Comparison of ENCODE assay signal across 14 mouse cellular contexts in genomic region chr11:113767285-113767684, GRCm38 (mm10). TPM values are rescaled to one million over a fixed set of nuclear protein-coding genes. Genes with fewer than 3 reads are reported as not detected.
A peak's percentile ranks its signal among the peaks of the same experiment; 100 is the strongest.
DNase-seq lines count a peak whose midpoint lies in the region; ATAC-seq lines count a peak whose summit lies in the region.
"Had no signal": no experiment of that assay in that cellular context is flagged by ENCODE, and none has a peak within 500 bp of the region (broad histone marks: within the 10 kb centered on the region; RNA-seq: fewer than 3 reads in every experiment).

No protein-coding gene starts in this region.

- H3K4me1 ChIP-seq in kidney, embryonic 15.5 days: peaks cover 32% of the 10 kb centered on the region
- H3K4me1 ChIP-seq in brown adipose tissue, adult 24 weeks (ENCODE audit: control insufficient read depth, insufficient read depth, insufficient read length, low read length): peaks cover 9% of the 10 kb centered on the region
- peaks cover 20% of the 10 kb centered on the region for H3K4me1 ChIP-seq in limb, embryonic 11.5 days (ENCODE audit: control insufficient read depth, insufficient read depth, low read length)
- H3K4me1 ChIP-seq in neural tube, embryonic 15.5 days: peaks cover 16% of the 10 kb centered on the region

- no peak overlapping the region for H3K9ac ChIP-seq in kidney, embryonic 15.5 days
- H3K9ac ChIP-seq in limb, embryonic 11.5 days (ENCODE audit: low read length): 0 out of 2 replicates have a peak overlapping the region, but pooled peaks have one; percentile 12
- no peak overlapping the region for H3K9ac ChIP-seq in neural tube, embryonic 15.5 days (replicated peaks)
- H3K9ac ChIP-seq: midbrain, embryonic 13.5 days had no signal

- peak; percentile 37; the same call in 1 of the 2 replicates for ATAC-seq in kidney, embryonic 15.5 days (replicated peaks; ENCODE audit: low FRiP score)
- no peak for ATAC-seq in limb, embryonic 11.5 days (ENCODE audit: insufficient number of reproducible peaks, low FRiP score, low TSS enrichment, low read depth)
- ATAC-seq in neural tube, embryonic 15.5 days (ENCODE audit: low FRiP score): no peak
- ATAC-seq: midbrain, embryonic 13.5 days had no signal

- peak overlapping the region; percentile 39 for H3K27ac ChIP-seq in kidney, embryonic 15.5 days
- peak overlapping the region; percentile 65 for H3K27ac ChIP-seq in brown adipose tissue, adult 24 weeks (replicated peaks; ENCODE audit: low read depth, low read length)
- no peak overlapping the region for H3K27ac ChIP-seq in limb, embryonic 11.5 days (replicated peaks; ENCODE audit: low read depth, low read length)
- no peak overlapping the region for H3K27ac ChIP-seq in neural tube, embryonic 15.5 days (replicated peaks)
- H3K27ac ChIP-seq: midbrain, embryonic 13.5 days had no signal

- WGBS in kidney, embryonic 15.5 days: 41% methylated on average over 8 of the region's 8 CpGs
- 47% methylated on average over 8 of the region's 8 CpGs for WGBS in limb, embryonic 11.5 days
- WGBS in neural tube, embryonic 15.5 days: 66% methylated on average over 8 of the region's 8 CpGs

- H3K4me3 ChIP-seq in kidney, embryonic 15.5 days (replicated peaks): no peak overlapping the region
- peak overlapping the region; percentile 2; the same call in 1 of the 2 replicates for H3K4me3 ChIP-seq in brown adipose tissue, adult 24 weeks (ENCODE audit: insufficient read depth, low read depth, low read length)
- H3K4me3 ChIP-seq in limb, embryonic 11.5 days (ENCODE audit: low read depth, low read length): no peak overlapping the region
- H3K4me3 ChIP-seq in neural tube, embryonic 15.5 days (replicated peaks): no peak overlapping the region
- H3K4me3 ChIP-seq: erythroblast, embryonic 14.5 days; midbrain, embryonic 13.5 days had no signal

- 0 out of 2 replicates have a peak overlapping the region, but pooled peaks have one; percentile 6 for H3K4me2 ChIP-seq in kidney, embryonic 15.5 days
- no peak overlapping the region for H3K4me2 ChIP-seq in limb, embryonic 11.5 days (ENCODE audit: low read depth, severe bottlenecking)
- no peak overlapping the region for H3K4me2 ChIP-seq in neural tube, embryonic 15.5 days
- H3K4me2 ChIP-seq: midbrain, embryonic 13.5 days had no signal

- H3K36me3 ChIP-seq in kidney, embryonic 15.5 days: no peaks in the 10 kb centered on the region
- no peaks in the 10 kb centered on the region for H3K36me3 ChIP-seq in limb, embryonic 11.5 days (ENCODE audit: control insufficient read depth, insufficient read depth, low read length)
- H3K36me3 ChIP-seq in neural tube, embryonic 15.5 days: no peaks in the 10 kb centered on the region
- H3K36me3 ChIP-seq: midbrain, embryonic 13.5 days had no signal

- H3K27me3 ChIP-seq in kidney, embryonic 15.5 days: no peaks in the 10 kb centered on the region
- H3K27me3 ChIP-seq in limb, embryonic 11.5 days (ENCODE audit: control insufficient read depth, insufficient read depth, low read length): no peaks in the 10 kb centered on the region
- H3K27me3 ChIP-seq in neural tube, embryonic 15.5 days (replicated peaks): no peaks in the 10 kb centered on the region
- H3K27me3 ChIP-seq: midbrain, embryonic 13.5 days had no signal

- H3K9me3 ChIP-seq in kidney, embryonic 15.5 days (replicated peaks): no peaks in the 10 kb centered on the region
- H3K9me3 ChIP-seq in limb, embryonic 11.5 days (ENCODE audit: control insufficient read depth, low read length): no peaks in the 10 kb centered on the region
- H3K9me3 ChIP-seq in neural tube, embryonic 15.5 days (replicated peaks): no peaks in the 10 kb centered on the region
- H3K9me3 ChIP-seq: midbrain, embryonic 13.5 days had no signal

- DNase-seq in kidney, postnatal 25 days: no peak
- DNase-seq in heart, adult 9 months (ENCODE audit: low spot score in 2 of 2): peak; percentile 23 to 28
- no peak for DNase-seq in limb, embryonic 11.5 days (ENCODE audit: low spot score)
- no peak for DNase-seq in T-cell, adult 2 months (ENCODE audit: low spot score)
- no peak for DNase-seq in layer of hippocampus, postnatal 10 days (ENCODE audit: low spot score in 2 of 2)
- DNase-seq: cerebellum, adult 18-20 months; kidney, postnatal 14 days had no signal

RNA-seq across cellular contexts. Expression of gene Cdc42ep4, which starts 15.6 kb away (rescaled TPM):
- polyA plus RNA-seq in kidney, embryonic 15.5 days (2015; fragmentation: Nextera tagmentation; extraction: Ambion mirVana): 63.7 and 66.7 TPM in 2 replicates
- polyA plus RNA-seq in brown adipose tissue, adult 24 weeks (2012; ENCODE audit: insufficient read depth, insufficient read length, missing spikeins): 8.7 and 16.3 TPM in 2 replicates
- polyA plus RNA-seq in limb, embryonic 11.5 days (2014; fragmentation: Nextera tagmentation; extraction: Ambion mirVana): 74.3 and 75.4 TPM in 2 replicates
- polyA plus RNA-seq in neural tube, embryonic 15.5 days (2015; fragmentation: Nextera tagmentation; extraction: Ambion mirVana): 58.1 and 58.6 TPM in 2 replicates
- total RNA-seq in layer of hippocampus, postnatal 10 days (2021): 10 to 100 TPM; 43.2 to 47.6 TPM

RNA-seq across cellular contexts. Expression of gene Cpsf4l, which starts 57.5 kb away (rescaled TPM):
- polyA plus RNA-seq in kidney, embryonic 15.5 days (2015; fragmentation: Nextera tagmentation; extraction: Ambion mirVana): 0.74 and 1.2 TPM in 2 replicates
- polyA plus RNA-seq in brown adipose tissue, adult 24 weeks (2012; ENCODE audit: insufficient read depth, insufficient read length, missing spikeins): not detected in 2 replicates
- 0.51 and 0.54 TPM in 2 replicates for polyA plus RNA-seq in limb, embryonic 11.5 days (2014; fragmentation: Nextera tagmentation; extraction: Ambion mirVana)
- polyA plus RNA-seq in neural tube, embryonic 15.5 days (2015; fragmentation: Nextera tagmentation; extraction: Ambion mirVana): 0.27 and 10.0 TPM in 2 replicates
- total RNA-seq in layer of hippocampus, postnatal 10 days (2021): not detected
- total RNA-seq: gastrocnemius, postnatal 4 days had no signal
- polyA plus RNA-seq: erythroblast, embryonic 14.5 days; spleen, adult 2 months had no signal

Comparison
In these comparisons a context has a peak if more than half of its experiments do, and no peak if none do; other contexts are left out.
1. H3K27ac ChIP-seq: peak in kidney, embryonic 15.5 days (single experiment) and brown adipose tissue, adult 24 weeks (single experiment); none in limb, embryonic 11.5 days (single experiment) and neural tube, embryonic 15.5 days (single experiment).
2. DNase-seq: peak in heart, adult 9 months (2 of 2); none in kidney, postnatal 25 days (0 of 2), limb, embryonic 11.5 days (single experiment), T-cell, adult 2 months (single experiment) and layer of hippocampus, postnatal 10 days (0 of 2).